Mouse (Mus musculus) layer of hippocampus, postnatal 36 days (tissue): Measurements from ENCODE around the gene Nutm2. TPM values are rescaled to one million over a fixed set of nuclear protein-coding genes. Genes with fewer than 3 reads are reported as not detected.
A peak's percentile ranks its signal among the peaks of the same experiment; 100 is the strongest.
"Not testable (repeated sequence)": the region's sequence is repeated elsewhere in the genome, so short reads cannot be mapped to it uniquely, and the experiment has no call there.

Source experiments
- DNase-seq, 2 experiments: peaks; one replicate each; pipeline ENCODE4 v3.0.0; 2022
- total RNA-seq, 2 experiments: library from RNA; stranded (reverse); gene quantifications; 2 replicates each; pipeline ENCODE4 v1.2.3; 2021

The Nutm2 gene
- total RNA-seq, result not detected

- no peak for DNase-seq
Observed at GRCm38 (mm10) chr13:50467007-50467406, at the start of gene Nutm2. Gene Nutm2, plus strand, starts transcription at chr13:50467307.

- peak; percentile 73 to 78 for DNase-seq
Observed at GRCm38 (mm10) chr13:50417389-50418183, 49.5 kb upstream of the Nutm2 start, which contains the start of gene Fbxw17. Gene Fbxw17, plus strand, starts transcription at chr13:50417864.

GRCm38 (mm10) chr13:50418421-50418820 lies 48.7 kb upstream of the Nutm2 start:
- no peak for DNase-seq

GRCm38 (mm10) chr13:50423625-50424209 lies 43.4 kb upstream of the Nutm2 start:
- no peak for DNase-seq

GRCm38 (mm10) chr13:50424517-50424916 lies 42.6 kb upstream of the Nutm2 start:
- no peak for DNase-seq

GRCm38 (mm10) chr13:50426686-50427085 lies 40.4 kb upstream of the Nutm2 start:
- no peak for DNase-seq

- no peak for DNase-seq
Observed at GRCm38 (mm10) chr13:50443812-50444211, 23.3 kb upstream of the Nutm2 start, which contains the start of gene Gm47429. Gene Gm47429, minus strand, starts transcription at chr13:50443912.

GRCm38 (mm10) chr13:50445261-50445660 lies 21.8 kb upstream of the Nutm2 start:
- DNase-seq, result no peak

GRCm38 (mm10) chr13:50452266-50452665 lies 14.8 kb upstream of the Nutm2 start:
- not testable (repeated sequence) for DNase-seq

GRCm38 (mm10) chr13:50453426-50453825 lies 13.7 kb upstream of the Nutm2 start:
- no peak for DNase-seq

GRCm38 (mm10) chr13:50460433-50460832 lies 6.7 kb upstream of the Nutm2 start:
- not testable (repeated sequence) for DNase-seq

- DNase-seq, result no peak
Observed at GRCm38 (mm10) chr13:50464621-50465562, 2.2 kb upstream of the Nutm2 start.

GRCm38 (mm10) chr13:50488510-50488909 lies 21.4 kb downstream of the Nutm2 start:
- not testable (repeated sequence) for DNase-seq

GRCm38 (mm10) chr13:50510470-50511343 lies 43.6 kb downstream of the Nutm2 start:
- not testable (repeated sequence) for DNase-seq

Other genes with a start within 250 kb of the Nutm2 start
- gene Gm906, start 217.0 kb upstream of the Nutm2 start, total RNA-seq, result not detected
- gene Fbxw17, start 49.4 kb upstream of the Nutm2 start, total RNA-seq, result 10 to 100 TPM; 15.0 to 16.4 TPM
- not detected for gene Gm47429, start 23.4 kb upstream of the Nutm2 start, total RNA-seq
- gene Gm904, start 175.9 kb downstream of the Nutm2 start, total RNA-seq, result not detected
- not detected for gene Gm8765, start 231.0 kb downstream of the Nutm2 start, total RNA-seq